Mouse (Mus musculus): ENCODE measurements around the gene St6galnac3.

Gene St6galnac3

GRCm38 (mm10) chr3:153292363-153292762, 432.6 kb downstream of the St6galnac3 start:
- no peak for DNase-seq (ENCODE audit: low read depth, low spot score)

GRCm38 (mm10) chr3:153291406-153292045, 433.4 kb downstream of the St6galnac3 start:
- DNase-seq (ENCODE audit: low read depth, low spot score): no peak

GRCm38 (mm10) chr3:153289971-153290370, 435.0 kb downstream of the St6galnac3 start:
- no peak for DNase-seq (ENCODE audit: low read depth, low spot score)

- DNase-seq (ENCODE audit: low read depth, low spot score): no peak
These were observed 437.4 kb downstream of the St6galnac3 start for GRCm38 (mm10) chr3:153287564-153287963.

- DNase-seq (ENCODE audit: low read depth, low spot score): no peak
These were observed 437.9 kb downstream of the St6galnac3 start for GRCm38 (mm10) chr3:153287081-153287480.

GRCm38 (mm10) chr3:153282123-153282765, 442.7 kb downstream of the St6galnac3 start:
- DNase-seq (ENCODE audit: low read depth, low spot score): no peak

GRCm38 (mm10) chr3:153278249-153278648, 446.7 kb downstream of the St6galnac3 start:
- no peak for DNase-seq (ENCODE audit: low read depth, low spot score)

GRCm38 (mm10) chr3:153277389-153277999, 447.5 kb downstream of the St6galnac3 start:
- DNase-seq (ENCODE audit: low read depth, low spot score): no peak

GRCm38 (mm10) chr3:153276830-153277388, 448.1 kb downstream of the St6galnac3 start:
- no peak for DNase-seq (ENCODE audit: low read depth, low spot score)

- no peak for DNase-seq (ENCODE audit: low read depth, low spot score)
These were observed 448.7 kb downstream of the St6galnac3 start for GRCm38 (mm10) chr3:153276101-153276829.

- no peak for DNase-seq (ENCODE audit: low read depth, low spot score)
These were observed 452.7 kb downstream of the St6galnac3 start for GRCm38 (mm10) chr3:153272241-153272640.

- DNase-seq (ENCODE audit: low read depth, low spot score): no peak
These were observed 457.6 kb downstream of the St6galnac3 start for GRCm38 (mm10) chr3:153267397-153267796.

GRCm38 (mm10) chr3:153261985-153262384, 463.0 kb downstream of the St6galnac3 start:
- no peak for DNase-seq (ENCODE audit: low read depth, low spot score)

GRCm38 (mm10) chr3:153260225-153260933, 464.6 kb downstream of the St6galnac3 start:
- DNase-seq (ENCODE audit: low read depth, low spot score): no peak

- DNase-seq (ENCODE audit: low read depth, low spot score): no peak
These were observed 469.1 kb downstream of the St6galnac3 start for GRCm38 (mm10) chr3:153255910-153256309.

- DNase-seq (ENCODE audit: low read depth, low spot score): no peak
These were observed 473.3 kb downstream of the St6galnac3 start for GRCm38 (mm10) chr3:153251653-153252052.

- DNase-seq (ENCODE audit: low read depth, low spot score): peak; percentile 1
These were observed 474.2 kb downstream of the St6galnac3 start for GRCm38 (mm10) chr3:153250598-153251257.

GRCm38 (mm10) chr3:153248866-153249265, 476.1 kb downstream of the St6galnac3 start:
- no peak for DNase-seq (ENCODE audit: low read depth, low spot score)

GRCm38 (mm10) chr3:153248029-153248428, 476.9 kb downstream of the St6galnac3 start:
- no peak for DNase-seq (ENCODE audit: low read depth, low spot score)

GRCm38 (mm10) chr3:153242524-153242923, 482.4 kb downstream of the St6galnac3 start:
- DNase-seq (ENCODE audit: low read depth, low spot score): no peak

- DNase-seq (ENCODE audit: low read depth, low spot score): no peak
These were observed 483.8 kb downstream of the St6galnac3 start for GRCm38 (mm10) chr3:153241134-153241533.

All from A20 (cell line).